Mouse (Mus musculus) heart, postnatal 10 days (tissue): ENCODE measurements at regions not wholly inside any gene's neighbourhood (a gene's known extent, or its start where the extent isn't known, plus 50 kb on each side); places are given as distances from the start of the nearest gene placed in this dataset.

Source experiments
- DNase-seq, 2 experiments: peaks; one replicate each; pipeline ENCODE4 v3.0.0; 2021
- intact Hi-C: fragments of 180-260 bp; cut with DNase I; formaldehyde crosslinking; loops from one replicate; pipeline ENCODE4 v1.15.1; 2025

DNA sequence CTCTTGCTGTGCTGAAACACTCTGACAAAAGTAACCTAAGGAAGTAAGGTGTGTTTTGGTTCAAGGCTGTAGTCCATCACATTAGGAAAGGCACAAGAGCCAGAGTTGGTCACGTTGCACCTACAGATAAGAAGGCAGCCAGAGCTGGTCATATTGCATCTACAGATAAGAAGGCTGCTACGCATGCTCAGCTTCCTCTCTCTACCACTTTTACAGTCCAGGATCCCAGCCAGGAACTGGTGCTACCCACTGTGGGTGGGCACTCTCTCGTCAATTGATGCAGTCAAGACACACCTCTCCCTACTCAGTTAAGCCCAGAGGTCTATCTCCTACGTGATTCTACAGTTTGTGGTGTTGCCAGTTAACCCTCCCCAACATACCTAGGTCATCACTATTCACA lies 147.8 kb upstream of the Prok2 start:
- DNase-seq = no peak
- intact Hi-C loops = no loop called here

DNA sequence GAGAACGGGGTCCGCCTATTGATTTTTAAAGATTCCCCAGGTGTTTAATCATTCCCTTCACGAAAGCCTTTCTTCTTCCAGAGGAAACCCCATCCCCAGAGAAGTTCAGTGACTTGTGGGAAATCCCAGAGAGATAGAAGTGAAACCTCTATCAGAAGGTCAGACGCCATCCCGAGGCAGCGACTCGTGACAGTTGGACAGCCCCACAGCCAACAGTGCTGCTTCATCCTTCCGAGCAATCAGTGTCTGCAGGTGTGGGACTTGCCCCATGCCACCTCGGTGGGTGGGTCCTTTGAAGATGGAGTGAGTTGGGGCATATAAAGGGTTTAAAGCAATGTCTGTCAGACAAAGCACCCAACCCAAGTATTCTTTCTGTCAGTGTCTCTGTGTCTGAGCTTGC lies 139.9 kb upstream of the Prok2 start:
- intact Hi-C loops = no loop called here
- no peak for DNase-seq

DNA sequence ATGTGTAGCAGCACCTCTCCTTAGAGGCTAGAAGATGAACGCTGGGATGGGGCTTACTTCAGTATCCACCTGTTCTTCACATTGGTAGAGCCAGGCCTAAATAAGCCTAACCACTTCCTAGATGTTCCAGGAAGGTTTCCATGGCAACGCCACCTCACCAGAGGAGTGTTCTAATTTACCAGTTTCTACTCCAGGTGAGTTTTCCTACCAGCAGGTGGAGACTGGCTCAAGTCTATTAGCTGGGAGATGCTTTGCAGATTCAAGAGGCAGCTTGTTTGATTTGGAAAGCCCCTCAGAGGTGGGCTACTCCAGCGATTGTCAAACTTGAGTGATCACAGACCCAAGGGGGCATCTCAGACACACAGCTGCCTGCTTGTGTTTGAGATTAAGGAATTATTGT lies 138.8 kb upstream of the Prok2 start:
- intact Hi-C loops = no loop called here
- no peak for DNase-seq

DNA sequence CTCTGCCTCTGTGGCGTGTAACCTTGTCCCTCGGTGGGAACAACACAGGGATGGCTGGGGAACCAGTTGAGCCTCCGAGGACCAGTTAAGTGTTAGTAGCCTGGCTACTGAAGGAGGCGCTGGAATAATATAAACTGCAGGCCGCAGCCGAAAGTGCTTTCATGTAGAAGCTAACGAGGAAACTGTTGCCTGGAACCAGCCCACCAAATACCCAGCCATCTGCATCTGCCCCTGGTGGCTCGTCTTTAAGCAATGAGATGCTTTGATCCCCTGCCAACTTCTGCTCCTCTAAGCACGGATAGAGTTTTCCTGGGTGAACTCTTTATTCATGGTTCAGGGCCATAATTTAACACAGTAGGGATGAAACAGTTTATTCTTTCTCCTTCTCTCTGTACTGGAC lies 137.2 kb upstream of the Prok2 start:
- no peak for DNase-seq
- intact Hi-C loops = no loop called here

DNA sequence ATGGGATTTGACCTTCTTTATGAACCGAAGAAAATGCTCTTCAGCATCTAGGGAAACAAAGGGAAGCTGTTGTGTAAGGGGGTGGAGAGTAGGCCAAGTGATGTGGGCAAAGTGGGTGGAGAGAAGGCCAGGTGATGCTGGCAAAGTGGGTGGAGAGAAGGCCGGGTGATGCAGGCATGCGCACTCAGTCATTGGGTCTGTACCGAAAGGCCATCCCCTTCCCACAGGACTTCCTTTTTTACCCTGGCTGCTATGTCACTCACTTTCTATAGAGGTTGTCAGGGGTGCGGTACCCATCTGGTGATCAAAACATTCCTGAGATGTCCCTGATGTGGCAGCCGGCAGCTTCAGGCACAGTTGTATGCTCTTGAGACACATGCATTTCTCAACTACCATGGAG lies 131.2 kb upstream of the Prok2 start:
- DNase-seq = no peak
- intact Hi-C loops = no loop called here

DNA sequence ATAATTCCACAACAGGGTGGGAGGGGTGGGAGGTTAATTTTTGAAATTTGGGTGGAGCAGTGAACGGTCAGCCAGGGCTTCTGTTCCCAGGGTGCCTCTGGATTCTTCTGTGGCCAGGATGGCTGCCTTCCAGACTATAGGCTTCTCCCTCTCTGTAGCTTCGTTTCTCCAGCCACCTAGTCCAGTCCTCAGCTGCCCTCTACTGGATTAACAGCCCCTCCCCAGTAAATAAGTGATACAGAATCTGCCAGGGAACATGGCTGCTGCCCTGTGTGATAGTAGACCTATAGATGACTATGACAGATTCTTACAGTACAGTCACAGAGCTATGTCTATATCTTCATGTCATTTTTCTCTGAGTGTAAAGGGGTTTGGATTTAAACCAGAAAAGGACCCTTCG lies 127.5 kb upstream of the Prok2 start:
- DNase-seq = no peak
- intact Hi-C loops = no loop called here

DNA sequence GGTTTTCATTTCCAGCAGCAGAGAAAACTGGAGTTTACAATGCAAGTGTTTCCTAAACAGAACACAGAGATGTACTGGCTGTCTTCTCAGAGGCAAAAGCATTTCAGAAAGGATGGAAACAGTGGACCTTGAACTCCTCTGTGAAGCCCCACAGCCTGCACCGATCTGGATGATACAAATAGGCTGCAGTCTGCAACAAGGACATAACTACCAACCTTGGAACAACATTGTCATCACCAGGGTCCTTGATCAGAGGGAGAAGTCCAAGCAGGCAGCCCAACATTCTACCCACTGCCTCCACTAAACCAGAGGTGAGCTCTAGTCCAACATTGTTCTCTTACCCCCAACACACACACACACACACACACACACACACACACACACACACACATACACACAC lies 124.5 kb upstream of the Prok2 start:
- intact Hi-C loops = no loop called here
- DNase-seq = no peak

DNA sequence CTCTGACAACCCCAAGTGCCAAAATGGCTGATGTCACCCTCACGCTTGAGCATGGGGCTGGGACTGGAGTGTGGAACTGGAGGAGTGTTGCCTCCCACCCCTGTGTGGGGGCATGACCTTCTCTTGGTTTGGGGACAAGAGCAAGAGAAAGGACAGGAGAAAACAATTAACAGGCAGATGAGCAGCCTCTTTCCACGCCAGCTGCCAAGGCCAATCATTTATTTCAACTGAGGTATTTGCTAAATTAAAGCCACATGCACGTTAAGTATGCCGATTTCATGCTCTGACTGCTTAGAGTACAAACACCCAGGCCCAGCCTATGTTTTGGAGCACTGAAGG lies 119.3 kb upstream of the Prok2 start:
- no peak for DNase-seq
- intact Hi-C loops = no loop called here

DNA sequence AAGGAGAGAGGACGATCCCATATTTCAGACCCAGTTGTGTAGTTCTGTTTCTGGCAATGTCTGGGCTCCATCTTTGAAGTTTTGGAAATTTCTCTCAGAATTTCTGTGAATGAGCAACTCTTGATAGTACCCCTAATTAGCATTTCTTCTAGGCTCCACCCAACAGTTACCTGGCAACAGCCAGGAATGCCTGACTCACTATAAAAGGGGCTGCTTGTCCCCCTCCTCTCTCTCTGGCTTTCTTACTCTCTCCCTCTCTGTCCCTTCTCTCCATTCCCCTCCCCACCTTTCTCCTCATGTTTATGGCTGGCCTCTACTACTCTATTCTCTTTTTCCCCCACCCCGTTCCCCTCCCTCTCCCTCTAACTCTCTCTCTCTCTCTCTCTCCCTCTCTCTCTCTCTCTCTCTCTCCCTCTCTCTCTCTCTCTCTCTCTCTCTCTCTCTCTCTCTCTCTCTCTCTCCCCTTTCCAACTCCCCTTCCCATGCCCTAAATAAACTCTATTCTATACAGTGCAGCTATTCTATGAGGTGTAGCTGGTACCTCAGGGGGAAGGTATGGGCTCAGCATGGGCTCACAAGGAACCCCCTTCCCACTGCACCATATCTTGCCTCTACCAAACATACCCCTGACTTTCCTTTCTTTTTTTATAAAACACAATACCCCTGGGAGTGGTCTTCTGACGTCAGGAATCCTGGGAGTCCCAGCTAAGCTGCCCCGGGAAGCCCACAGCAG lies 118.7 kb upstream of the Prok2 start:
- intact Hi-C loops = no loop called here
- DNase-seq = no peak

DNA sequence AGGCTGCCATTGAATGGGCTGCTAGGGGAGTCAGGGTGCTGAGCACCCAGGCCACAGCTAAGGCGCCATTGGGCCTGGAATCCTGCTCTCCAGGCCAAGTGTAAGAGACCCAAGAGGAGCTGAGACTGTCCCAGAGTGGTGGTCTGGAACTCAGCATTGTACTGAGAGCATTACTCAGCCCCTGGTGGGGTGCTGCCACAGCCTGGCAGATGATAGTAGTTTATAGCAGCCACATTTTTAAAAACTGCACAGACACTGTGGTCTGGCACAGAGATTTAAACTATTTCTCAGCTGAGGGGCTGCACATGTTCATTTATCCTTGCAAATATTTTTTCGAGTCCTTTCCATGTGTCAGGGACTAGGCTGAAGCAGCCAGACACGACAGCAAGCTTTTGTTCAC lies 117.3 kb upstream of the Prok2 start:
- intact Hi-C loops = no loop called here
- no peak for DNase-seq

DNA sequence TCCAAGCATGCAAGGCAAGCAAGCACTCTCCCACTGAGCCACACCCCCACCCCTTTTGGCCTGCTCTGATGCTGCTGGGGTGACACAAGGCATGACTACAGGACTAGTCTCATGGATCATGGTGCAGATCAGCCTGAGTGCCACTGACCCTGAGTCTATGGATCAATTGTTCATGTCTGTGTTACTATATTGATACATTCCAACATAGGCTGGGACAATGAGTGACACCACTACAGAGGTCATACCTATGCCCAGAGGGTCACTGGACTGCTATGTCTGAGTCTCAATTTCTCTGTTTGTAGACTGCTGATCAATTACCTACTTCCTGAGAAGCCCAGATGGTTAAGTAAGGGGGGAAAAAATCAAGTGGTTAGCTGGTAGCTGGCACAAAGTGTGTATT lies 116.5 kb upstream of the Prok2 start:
- intact Hi-C loops = no loop called here
- DNase-seq = no peak

DNA sequence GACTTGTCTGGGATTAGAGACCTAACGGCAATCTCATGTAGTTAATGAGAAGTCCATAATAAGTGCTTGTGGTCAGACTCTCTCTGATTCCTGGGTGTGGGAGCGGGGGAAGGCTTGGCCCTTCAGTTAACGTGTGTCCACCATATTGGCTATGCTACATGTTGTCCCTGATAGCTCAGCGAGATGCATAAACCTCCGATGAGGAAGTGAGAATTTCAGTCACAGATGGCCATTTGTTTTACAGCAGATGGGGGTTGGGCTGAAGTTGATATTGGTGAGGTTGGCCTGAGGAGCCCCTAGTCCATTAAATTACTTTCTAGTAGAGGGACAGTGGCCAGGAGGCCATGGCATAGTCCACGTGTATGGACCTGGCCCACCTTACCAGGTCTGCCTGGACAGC lies 114.6 kb upstream of the Prok2 start:
- intact Hi-C loops = no loop called here
- no peak for DNase-seq

DNA sequence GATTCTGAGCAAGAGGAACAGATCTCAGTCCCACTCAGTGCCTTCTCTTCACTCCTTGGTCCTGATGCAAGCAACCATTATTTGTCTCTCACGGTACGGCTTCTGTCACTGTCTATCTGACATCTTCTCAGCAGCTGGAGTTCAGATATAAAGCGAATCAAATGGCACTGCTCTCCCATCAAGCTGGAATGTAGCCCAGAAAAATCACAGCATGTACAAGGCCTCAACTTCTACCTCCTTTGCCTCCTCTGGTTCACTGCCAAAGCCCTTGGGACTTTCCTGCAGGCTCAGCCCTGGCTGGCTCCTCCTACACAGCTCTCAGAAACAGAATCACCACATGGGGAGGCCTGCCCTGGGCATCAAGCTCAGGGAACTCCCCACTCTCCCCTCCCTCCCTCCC lies 107.1 kb upstream of the Prok2 start:
- intact Hi-C loops = no loop called here

DNA sequence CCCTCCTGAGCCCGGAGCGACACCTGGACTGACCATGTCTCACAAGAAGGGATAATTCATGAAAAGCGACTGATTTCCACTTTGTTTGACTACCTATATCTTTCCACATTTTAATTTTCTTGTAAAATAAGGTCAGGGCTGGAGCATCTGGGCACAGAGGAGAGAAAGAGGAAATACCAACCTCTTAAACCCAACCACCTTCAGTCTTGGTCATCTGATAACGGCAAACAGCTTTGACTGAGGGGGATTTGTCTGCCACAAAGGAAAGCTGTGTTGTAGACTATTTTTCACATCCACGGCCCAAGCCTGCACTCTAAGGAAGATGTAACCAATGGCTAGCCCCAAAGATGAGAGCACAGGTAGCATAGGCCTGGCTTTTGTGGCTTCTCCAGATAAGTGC lies 101.4 kb upstream of the Prok2 start:
- DNase-seq = no peak
- intact Hi-C loops = no loop called here

More for the DNA sequence above, 107.1 kb upstream of the Prok2 start:
- DNase-seq = peak; percentile 45 to 56

DNA sequence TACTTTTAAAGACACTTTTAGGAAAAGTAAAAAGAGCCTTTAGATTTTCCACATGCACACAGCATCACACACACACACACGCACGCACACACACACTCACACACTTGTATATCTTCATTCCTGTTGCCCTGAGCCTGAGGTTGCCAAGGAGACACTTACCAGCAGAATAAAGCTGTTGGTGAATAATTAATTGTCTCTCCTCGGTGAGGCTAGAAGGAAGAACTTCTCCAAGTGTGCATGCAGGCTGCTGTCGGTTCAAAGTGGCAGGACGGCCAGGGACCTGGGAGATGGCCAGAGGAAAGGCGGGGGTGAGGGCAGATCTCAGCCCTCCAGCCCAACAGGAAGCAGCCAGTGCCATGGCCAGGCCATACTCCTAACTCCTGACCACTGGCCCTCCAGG lies 98.6 kb upstream of the Prok2 start:
- intact Hi-C loops = no loop called here
- DNase-seq = no peak

DNA sequence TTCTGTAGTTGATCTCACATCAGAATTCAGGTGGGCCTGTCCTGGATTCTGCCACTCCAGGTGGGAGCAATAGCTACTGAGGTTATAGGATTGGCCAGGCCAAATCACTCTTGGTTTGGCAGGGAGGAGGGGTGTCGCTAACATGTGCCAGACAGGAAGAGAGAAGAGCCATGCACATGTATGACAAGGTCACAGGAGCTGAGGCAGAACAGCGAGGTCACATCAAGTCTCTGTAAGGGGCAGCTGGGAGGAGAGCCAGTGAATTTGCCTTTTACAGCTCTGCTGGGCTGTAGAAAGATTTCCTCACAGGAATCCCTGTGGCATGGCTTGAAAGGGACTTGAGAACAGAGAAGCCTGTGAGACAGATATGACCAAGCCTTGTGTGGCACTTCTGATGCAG lies 96.3 kb upstream of the Prok2 start:
- DNase-seq = peak in 1 of 2 experiments; percentile 36
- intact Hi-C loops = no loop called here

DNA sequence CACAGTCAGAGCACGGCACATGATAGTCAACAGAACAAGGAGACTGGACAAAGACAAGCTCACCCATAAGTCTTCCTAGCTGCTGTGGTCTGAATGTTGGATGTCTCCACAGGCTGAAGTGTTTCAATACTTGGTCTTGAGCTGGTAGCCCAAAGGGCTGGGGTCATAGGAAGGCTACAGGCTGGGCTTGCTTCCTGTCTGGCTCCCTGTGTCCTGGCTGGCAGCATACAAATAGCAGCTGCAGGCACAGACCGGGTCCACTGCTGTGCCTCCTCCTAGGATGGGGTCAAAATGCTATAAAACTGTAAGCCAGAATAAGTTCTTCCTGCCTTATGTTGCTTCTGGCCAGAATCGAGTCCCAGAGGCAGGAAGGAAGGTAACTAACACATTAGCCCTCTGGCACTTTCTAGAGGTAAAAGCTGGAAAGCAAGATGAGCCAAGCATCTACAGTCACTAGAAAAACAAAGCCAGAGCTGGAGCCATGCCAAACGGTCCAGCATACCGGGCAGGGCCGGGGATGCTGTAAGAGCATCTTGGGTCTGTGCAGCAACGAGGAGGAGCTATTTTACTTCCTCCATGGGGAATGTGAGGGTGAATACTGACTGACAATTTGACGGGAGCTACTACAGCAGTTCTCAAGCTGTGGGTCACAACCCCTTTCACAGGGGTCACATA lies 93.2 kb upstream of the Prok2 start:
- DNase-seq = peak in 1 of 2 experiments; percentile 27
- intact Hi-C loops = no loop called here

DNA sequence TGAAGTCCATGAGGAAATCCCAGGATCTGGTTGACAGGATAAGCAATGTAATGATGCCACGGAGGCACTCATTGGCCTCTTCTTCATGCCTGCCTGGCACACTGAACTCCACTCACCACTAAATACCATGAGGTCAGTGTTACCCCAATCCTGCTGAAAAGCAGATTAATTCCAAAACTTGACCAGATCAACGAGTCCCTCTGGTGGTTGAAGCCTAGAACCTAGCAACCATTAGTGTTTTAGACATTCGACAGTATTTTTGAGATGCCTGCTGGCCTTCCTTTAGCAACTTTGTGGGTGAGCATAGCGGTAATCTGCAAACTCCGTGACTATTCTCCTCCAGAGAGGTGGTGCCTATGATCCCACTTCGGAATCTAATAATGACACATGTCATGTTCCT lies 92.3 kb upstream of the Prok2 start:
- intact Hi-C loops = no loop called here

DNA sequence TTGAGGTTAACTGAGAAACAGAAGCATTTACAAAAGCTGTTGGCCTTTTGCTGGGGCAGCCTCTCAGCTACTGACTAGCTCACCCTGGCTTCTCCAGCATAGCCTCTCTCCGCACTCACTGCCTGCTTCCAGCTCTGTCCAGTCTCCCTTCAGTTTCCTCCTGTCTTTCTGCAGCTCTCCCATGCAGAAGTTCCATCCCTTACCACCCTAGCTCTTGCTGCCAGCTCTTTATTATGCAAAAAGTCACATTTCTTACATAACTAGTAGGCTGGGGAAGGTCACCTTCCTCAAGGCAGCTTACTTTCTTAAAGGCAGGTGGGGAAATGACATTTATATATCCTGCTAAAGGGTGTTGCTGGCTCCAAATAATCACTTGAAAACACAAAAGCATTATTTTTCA lies 91.1 kb upstream of the Prok2 start:
- DNase-seq = no peak

More for the DNA sequence above, 92.3 kb upstream of the Prok2 start:
- no peak for DNase-seq

DNA sequence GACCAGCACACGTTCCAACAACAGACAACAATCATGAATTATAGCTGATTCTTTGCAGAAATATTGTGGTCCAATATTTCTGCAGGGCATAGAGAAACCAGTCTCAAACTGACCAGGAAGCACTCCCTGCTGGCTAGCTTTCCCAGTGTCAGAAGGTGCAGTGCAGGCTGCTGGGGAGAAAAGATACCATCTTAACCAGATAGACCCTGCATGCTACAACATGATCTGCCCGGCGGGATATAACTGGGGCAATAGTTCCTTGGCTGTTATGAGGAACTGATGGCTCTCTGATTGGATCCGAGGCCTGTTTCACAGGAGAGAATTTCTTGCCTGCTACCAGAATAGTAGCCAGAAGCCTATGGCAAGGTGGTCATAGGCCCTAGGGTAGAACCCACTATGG lies 86.9 kb upstream of the Prok2 start:
- DNase-seq = no peak
- intact Hi-C loops = no loop called here

More for the DNA sequence above, 91.1 kb upstream of the Prok2 start:
- intact Hi-C loops = no loop called here

DNA sequence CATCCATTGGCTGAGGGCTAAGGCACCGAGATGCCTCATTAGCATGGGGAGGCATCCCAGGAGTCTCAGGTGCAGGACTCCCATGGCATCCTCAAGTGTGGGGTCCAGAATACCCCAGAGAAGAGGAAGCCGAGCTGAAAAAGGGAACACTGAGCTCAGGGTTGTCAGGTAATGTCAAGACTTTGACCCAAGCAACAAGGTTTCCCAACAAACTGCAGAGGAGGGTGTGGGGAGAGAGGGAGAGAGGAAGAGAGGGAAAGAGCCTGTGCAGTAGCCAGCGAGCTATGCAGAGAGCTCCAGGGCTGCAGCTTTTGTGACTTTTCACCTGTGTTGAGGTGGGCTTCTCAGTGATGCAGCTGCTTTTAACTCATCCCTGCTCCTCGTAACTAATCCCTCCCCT lies 85.7 kb upstream of the Prok2 start:
- intact Hi-C loops = no loop called here
- no peak for DNase-seq

DNA sequence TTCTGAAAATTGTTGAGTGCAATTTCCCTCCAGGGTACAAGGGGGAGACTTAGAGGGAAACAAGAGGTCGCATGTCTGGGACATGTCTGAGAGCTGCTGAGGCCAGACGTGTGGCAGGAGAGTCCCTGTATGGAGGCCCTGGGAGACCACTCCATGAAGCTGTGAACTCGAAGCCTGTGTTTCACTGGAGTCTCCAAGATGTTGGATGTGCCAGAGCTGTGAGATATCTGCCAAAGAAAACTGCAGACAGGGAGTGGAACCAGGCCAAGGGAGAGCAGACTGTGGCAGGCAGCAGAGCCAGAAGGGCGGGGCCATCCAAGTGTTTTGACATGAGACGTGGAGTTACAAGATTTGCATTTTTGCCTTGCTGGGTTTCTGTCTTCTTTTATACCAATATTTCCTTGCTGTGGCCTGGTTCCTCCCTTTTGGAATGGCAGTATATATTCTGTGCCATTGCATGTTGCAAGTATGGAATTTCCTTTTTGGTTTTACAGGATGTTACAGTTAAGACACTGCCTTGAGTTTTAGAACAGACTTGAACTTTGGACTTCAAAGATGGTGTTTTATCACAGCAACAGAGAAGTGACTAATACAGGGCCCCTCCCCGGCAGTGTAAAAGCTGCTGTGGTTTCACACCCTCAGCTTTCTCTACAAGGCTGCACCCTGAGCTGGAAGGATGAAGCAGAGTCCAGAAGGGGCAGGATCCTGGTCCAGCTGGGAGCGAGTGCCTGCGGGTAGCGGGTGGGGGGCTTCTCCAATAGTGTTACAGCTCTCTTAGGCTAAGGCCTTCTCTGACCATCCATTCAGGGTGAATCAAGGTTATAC lies 85.0 kb upstream of the Prok2 start:
- peak; percentile 87 to 88 for DNase-seq
- intact Hi-C loops = no loop called here
